Mouse (Mus musculus) embryonic facial prominence, embryonic 13.5 days (tissue): ENCODE measurements around the gene Mfap2. TPM values are rescaled to one million over a fixed set of nuclear protein-coding genes. Genes with fewer than 3 reads are reported as not detected.

Experiments
- ATAC-seq: fragments of 200-750 bp; cut with Nextera tagmentation; 2 replicates; pipeline ENCODE4 v1.8.0; 2017; ENCODE audit warnings: low read depth; ENCODE audit not compliant: insufficient number of reproducible peaks, insufficient read depth, low FRiP score, low TSS enrichment
- H3K27ac ChIP-seq: fragments of 300-500 bp; sonication (generic); 2 replicates; pipeline ENCODE4 v1.5.1; 2015; ENCODE audit warnings: moderate library complexity, mild to moderate bottlenecking, inconsistent platforms
- H3K27me3 ChIP-seq: fragments of 300-500 bp; sonication (generic); 2 replicates; pipeline ENCODE4 v1.6.1; 2015; ENCODE audit warnings: mild to moderate bottlenecking, inconsistent platforms
- H3K36me3 ChIP-seq: fragments of 300-500 bp; sonication (generic); 2 replicates; pipeline ENCODE4 v1.6.1; 2015; ENCODE audit warnings: mild to moderate bottlenecking, inconsistent platforms
- H3K4me1 ChIP-seq: fragments of 300-500 bp; sonication (generic); 2 replicates; pipeline ENCODE4 v1.6.1; 2015; ENCODE audit warnings: inconsistent platforms
- H3K4me2 ChIP-seq: fragments of 300-500 bp; sonication (generic); 2 replicates; pipeline ENCODE4 v1.6.1; 2015; ENCODE audit warnings: moderate library complexity, mild to moderate bottlenecking, inconsistent platforms
- H3K4me3 ChIP-seq: fragments of 300-500 bp; sonication (generic); 2 replicates; pipeline ENCODE4 v1.5.1; 2015; ENCODE audit warnings: mild to moderate bottlenecking, inconsistent platforms
- H3K9ac ChIP-seq: fragments of 300-500 bp; sonication (generic); 2 replicates; pipeline ENCODE4 v1.6.1; 2015; ENCODE audit warnings: mild to moderate bottlenecking, inconsistent platforms
- H3K9me3 ChIP-seq: fragments of 300-500 bp; sonication (generic); 2 replicates; pipeline ENCODE4 v1.6.1; 2016; ENCODE audit warnings: inconsistent platforms
- WGBS: fragments of 180-500 bp; shearing (Covaris S2); methylation state at CpG from one replicate; pipeline ENCODE4 v1.1.7; 2015; ENCODE audit warnings: mixed read lengths; 5-methylcytosine and 5-hydroxymethylcytosine counted together
- polyA plus RNA-seq: library from polyadenylated mRNA; unstranded; fragments of >200 nt; fragmentation: Nextera tagmentation; extraction: Ambion mirVana; gene quantifications from 2 replicates; pipeline ENCODE4 v1.2.1, GENCODE M21; 2015

The Mfap2 gene
- polyA plus RNA-seq: 771 and 792 TPM in 2 replicates

GRCm38 (mm10) chr4:141010118-141010517 is at the start of gene Mfap2:
Mfap2 (plus strand) TSS chr4:141010418.
- peaks cover 46% of the 10 kb centered on the region for H3K4me1 ChIP-seq
- no peak for ATAC-seq
- H3K9ac ChIP-seq: peak within 1 kb of the TSS; percentile 96
- H3K4me3 ChIP-seq: peak within 1 kb of the TSS; percentile 73
- H3K4me2 ChIP-seq: peak within 1 kb of the TSS; percentile 92
- peak within 1 kb of the TSS; percentile 97 for H3K27ac ChIP-seq
- H3K27me3 ChIP-seq: no peaks in the 10 kb centered on the region
- peaks cover 4% of the 10 kb centered on the region; the same call in 1 of the 2 replicates for H3K9me3 ChIP-seq
- 8% methylated on average over 7 of the region's 7 CpGs for WGBS
- H3K36me3 ChIP-seq: peaks cover 63% of the 10 kb centered on the region

- peak within 1 kb of the TSS; percentile 67 for H3K4me3 ChIP-seq
- peak within 1 kb of the TSS; percentile 73 for H3K27ac ChIP-seq
- H3K36me3 ChIP-seq: peaks cover 2% of the 10 kb centered on the region; the same call in 1 of the 2 replicates
- no peaks in the 10 kb centered on the region for H3K9me3 ChIP-seq
- H3K4me2 ChIP-seq: peak within 1 kb of the TSS; percentile 96
- H3K27me3 ChIP-seq: peaks cover 7% of the 10 kb centered on the region
- ATAC-seq: peak; percentile 92
- 2% methylated on average over 37 of the region's 37 CpGs for WGBS
- peak within 1 kb of the TSS; percentile 85 for H3K9ac ChIP-seq
- peaks cover 50% of the 10 kb centered on the region for H3K4me1 ChIP-seq
Measured at GRCm38 (mm10) chr4:140960781-140961466, 49.3 kb upstream of the Mfap2 start, which contains the start of gene Sdhb. Sdhb (plus strand) TSS chr4:140961203.

GRCm38 (mm10) chr4:140961467-140962206 is 48.6 kb upstream of the Mfap2 start:
- peak overlapping the region; percentile 73 for H3K27ac ChIP-seq
- no peaks in the 10 kb centered on the region for H3K9me3 ChIP-seq
- peak; percentile 16 for ATAC-seq

GRCm38 (mm10) chr4:140962207-140962909 is 47.9 kb upstream of the Mfap2 start:
- Histone ChIP-seq H3K27me3 (no peaks in the 10 kb centered on the region), H3K9me3 (no peaks in the 10 kb centered on the region), H3K4me1 (peaks cover 44% of the 10 kb centered on the region), H3K4me3 (peak overlapping the region; percentile 67), H3K27ac (no peak overlapping the region), H3K36me3 (peaks cover 16% of the 10 kb centered on the region), H3K4me2 (peak overlapping the region; percentile 96), H3K9ac (peak overlapping the region; percentile 85)
- no peak for ATAC-seq
- 69% methylated on average over 8 of the region's 8 CpGs for WGBS

More at GRCm38 (mm10) chr4:140961467-140962206, 48.6 kb upstream of the Mfap2 start:
- peaks cover 50% of the 10 kb centered on the region for H3K4me1 ChIP-seq
- H3K27me3 ChIP-seq: peaks cover 6% of the 10 kb centered on the region
- 1% methylated on average over 35 of the region's 38 CpGs for WGBS
- H3K4me3 ChIP-seq: peak overlapping the region; percentile 67
- H3K4me2 ChIP-seq: peak overlapping the region; percentile 96
- H3K36me3 ChIP-seq: peaks cover 9% of the 10 kb centered on the region
- H3K9ac ChIP-seq: peak overlapping the region; percentile 85

GRCm38 (mm10) chr4:140962950-140963349 is 47.3 kb upstream of the Mfap2 start:
- H3K36me3 ChIP-seq: peaks cover 21% of the 10 kb centered on the region
- no peaks in the 10 kb centered on the region for H3K9me3 ChIP-seq
- H3K27me3 ChIP-seq: no peaks in the 10 kb centered on the region
- H3K4me3 ChIP-seq: no peak overlapping the region
- WGBS: 43% methylated on average over 5 of the region's 5 CpGs
- peaks cover 39% of the 10 kb centered on the region for H3K4me1 ChIP-seq
- 0 out of 2 replicates have a peak overlapping the region, but pooled peaks have one; percentile 96 for H3K4me2 ChIP-seq
- H3K27ac ChIP-seq: no peak overlapping the region
- H3K9ac ChIP-seq: no peak overlapping the region
- no peak for ATAC-seq

GRCm38 (mm10) chr4:140963941-140964597 is 46.1 kb upstream of the Mfap2 start:
- H3K9me3 ChIP-seq: no peaks in the 10 kb centered on the region
- no peak overlapping the region for H3K27ac ChIP-seq
- no peaks in the 10 kb centered on the region for H3K27me3 ChIP-seq
- 80% methylated on average over 9 of the region's 9 CpGs for WGBS
- H3K36me3 ChIP-seq: peaks cover 30% of the 10 kb centered on the region
- H3K4me1 ChIP-seq: peaks cover 35% of the 10 kb centered on the region
- H3K4me2 ChIP-seq: no peak overlapping the region
- no peak for ATAC-seq
- H3K4me3 ChIP-seq: no peak overlapping the region
- H3K9ac ChIP-seq: no peak overlapping the region

GRCm38 (mm10) chr4:140964620-140965019 is 45.6 kb upstream of the Mfap2 start:
- peaks cover 34% of the 10 kb centered on the region for H3K36me3 ChIP-seq
- no peak overlapping the region for H3K9ac ChIP-seq
- H3K4me3 ChIP-seq: no peak overlapping the region
- no peaks in the 10 kb centered on the region for H3K9me3 ChIP-seq
- WGBS: 18% methylated on average over 7 of the region's 7 CpGs
- no peak overlapping the region for H3K27ac ChIP-seq
- ATAC-seq: no peak
- peaks cover 35% of the 10 kb centered on the region for H3K4me1 ChIP-seq
- no peak overlapping the region for H3K4me2 ChIP-seq
- H3K27me3 ChIP-seq: no peaks in the 10 kb centered on the region

- peaks cover 17% of the 10 kb centered on the region for H3K4me1 ChIP-seq
- H3K36me3 ChIP-seq: peaks cover 64% of the 10 kb centered on the region
- no peak for ATAC-seq
Measured at GRCm38 (mm10) chr4:140967386-140968159, 42.6 kb upstream of the Mfap2 start.

GRCm38 (mm10) chr4:140971691-140972090 is 38.5 kb upstream of the Mfap2 start:
- Histone ChIP-seq H3K36me3 (peaks cover 96% of the 10 kb centered on the region), H3K4me2 (no peak overlapping the region), H3K9ac (no peak overlapping the region), H3K4me1 (no peaks in the 10 kb centered on the region), H3K9me3 (no peaks in the 10 kb centered on the region), H3K27ac (no peak overlapping the region), H3K27me3 (no peaks in the 10 kb centered on the region), H3K4me3 (no peak overlapping the region)
- 84% methylated on average over 13 of the region's 13 CpGs for WGBS
- no peak for ATAC-seq

More at GRCm38 (mm10) chr4:140967386-140968159, 42.6 kb upstream of the Mfap2 start:
- H3K27me3 ChIP-seq: no peaks in the 10 kb centered on the region
- H3K9ac ChIP-seq: no peak overlapping the region
- no peaks in the 10 kb centered on the region for H3K9me3 ChIP-seq
- no peak overlapping the region for H3K4me3 ChIP-seq
- H3K27ac ChIP-seq: no peak overlapping the region
- no peak overlapping the region for H3K4me2 ChIP-seq
- WGBS: 81% methylated on average over 11 of the region's 11 CpGs

- Histone ChIP-seq H3K4me1 (no peaks in the 10 kb centered on the region), H3K4me2 (no peak overlapping the region), H3K9ac (no peak overlapping the region), H3K4me3 (no peak overlapping the region), H3K9me3 (no peaks in the 10 kb centered on the region), H3K36me3 (peaks cover 100% of the 10 kb centered on the region), H3K27ac (no peak overlapping the region), H3K27me3 (no peaks in the 10 kb centered on the region)
- no peak for ATAC-seq
- WGBS: 93% methylated on average over 6 of the region's 6 CpGs
Measured at GRCm38 (mm10) chr4:140974408-140974807, 35.8 kb upstream of the Mfap2 start.
